Mouse (Mus musculus): Measurements from ENCODE around the gene Olfr844.

Gene Olfr844

GRCm38 (mm10) chr9:19316047-19316446 is at the start of gene Olfr844:
Gene Olfr844, plus strand, starts transcription at chr9:19316347.
- DNase-seq (ENCODE audit: low spot score) = no peak

GRCm38 (mm10) chr9:19336157-19336556 is 20.0 kb downstream of the Olfr844 start, which contains the start of gene Olfr845:
Gene Olfr845, plus strand, starts transcription at chr9:19336457.
- DNase-seq (ENCODE audit: low spot score) = no peak

GRCm38 (mm10) chr9:19363905-19364304 is 47.8 kb downstream of the Olfr844 start, which contains the start of gene Olfr846:
Gene Olfr846, minus strand, starts transcription at chr9:19364005.
- DNase-seq (ENCODE audit: low spot score) = no peak
